Mouse (Mus musculus): ENCODE measurements around the gene Gsap. TPM values are rescaled to one million over a fixed set of nuclear protein-coding genes. Genes with fewer than 3 reads are reported as not detected.
"Not testable (repeated sequence)": the region's sequence is repeated elsewhere in the genome, so short reads cannot be mapped to it uniquely, and the experiment has no call there.

The Gsap gene
- total RNA-seq, 2 experiments from 2014 or later, result 0.94 to 1.1 TPM

- DNase-seq, result no peak
- TF ChIP-seq CTCF (IDR thresholded peaks at IDR 0.05), result no peak
- Histone ChIP-seq H3K27ac (peak overlapping the region; percentile 74), H3K4me3 (no peak overlapping the region)
- intact Hi-C loops (cut with DNase I), result no loop called here
Measured at GRCm38 (mm10) chr5:21271386-21272354, 85.6 kb downstream of the Gsap start.

GRCm38 (mm10) chr5:21277685-21278084, 91.6 kb downstream of the Gsap start:
- intact Hi-C loops (cut with DNase I); DNase-seq; H3K27ac ChIP-seq; H3K4me3 ChIP-seq: not testable (repeated sequence)
- TF ChIP-seq CTCF (IDR thresholded peaks at IDR 0.05), result peak; percentile 59

- intact Hi-C loops (cut with DNase I), result loop anchor here (5.0 kb wide), 2 partner anchors 44 to 89 kb away; partner anchors contain the start of gene Fgl2
- no peak for TF ChIP-seq CTCF (IDR thresholded peaks at IDR 0.05)
- Histone ChIP-seq H3K4me3 (no peak overlapping the region), H3K27ac (peak overlapping the region; percentile 76)
- peak; percentile 52 for DNase-seq
Measured at GRCm38 (mm10) chr5:21283356-21284062, 97.5 kb downstream of the Gsap start.

GRCm38 (mm10) chr5:21288658-21289435, 102.8 kb downstream of the Gsap start:
- DNase-seq, result no peak
- Histone ChIP-seq H3K27ac (peak overlapping the region; percentile 35; the same call in 1 of the 2 replicates), H3K4me3 (no peak overlapping the region)
- TF ChIP-seq CTCF (IDR thresholded peaks at IDR 0.05), result no peak
- intact Hi-C loops (cut with DNase I), result no loop called here

- no peak for DNase-seq
- TF ChIP-seq CTCF (IDR thresholded peaks at IDR 0.05), result no peak
- intact Hi-C loops (cut with DNase I), result no loop called here
- no peak overlapping the region for H3K4me3 ChIP-seq
- H3K27ac ChIP-seq, result no peak overlapping the region
Measured at GRCm38 (mm10) chr5:21290594-21290993, 104.5 kb downstream of the Gsap start.

- no peak for DNase-seq
- intact Hi-C loops (cut with DNase I), result no loop called here
- TF ChIP-seq CTCF (IDR thresholded peaks at IDR 0.05), result no peak
Measured at GRCm38 (mm10) chr5:21295683-21296082, 109.6 kb downstream of the Gsap start.

GRCm38 (mm10) chr5:21299076-21299755, 113.2 kb downstream of the Gsap start:
- intact Hi-C loops (cut with DNase I), result no loop called here
- peak overlapping the region; percentile 43 for H3K4me3 ChIP-seq
- no peak for DNase-seq
- peak overlapping the region; percentile 46; the same call in 1 of the 2 replicates for H3K27ac ChIP-seq
- no peak for TF ChIP-seq CTCF (IDR thresholded peaks at IDR 0.05)

More at GRCm38 (mm10) chr5:21295683-21296082, 109.6 kb downstream of the Gsap start:
- Histone ChIP-seq H3K27ac (no peak overlapping the region), H3K4me3 (no peak overlapping the region)

GRCm38 (mm10) chr5:21300058-21300457, 114.0 kb downstream of the Gsap start:
- H3K27ac ChIP-seq, result no peak overlapping the region
- no peak for DNase-seq
- H3K4me3 ChIP-seq, result no peak overlapping the region
- TF ChIP-seq CTCF (IDR thresholded peaks at IDR 0.05), result no peak
- intact Hi-C loops (cut with DNase I), result no loop called here

- TF ChIP-seq CTCF (IDR thresholded peaks at IDR 0.05), result no peak
- intact Hi-C loops (cut with DNase I), result no loop called here
- H3K4me3 ChIP-seq, result no peak overlapping the region
- peak overlapping the region; percentile 20; the same call in 1 of the 2 replicates for H3K27ac ChIP-seq
- DNase-seq, result peak; percentile 34
Measured at GRCm38 (mm10) chr5:21301011-21301410, 115.0 kb downstream of the Gsap start.

- no peak overlapping the region for H3K27ac ChIP-seq
- H3K4me3 ChIP-seq, result no peak overlapping the region
- DNase-seq, result no peak
- TF ChIP-seq CTCF (IDR thresholded peaks at IDR 0.05), result no peak
- intact Hi-C loops (cut with DNase I), result no loop called here
Measured at GRCm38 (mm10) chr5:21307165-21307564, 121.1 kb downstream of the Gsap start.

GRCm38 (mm10) chr5:21314696-21315095, 128.6 kb downstream of the Gsap start:
- no peak for DNase-seq
- no peak overlapping the region for H3K27ac ChIP-seq
- TF ChIP-seq CTCF (IDR thresholded peaks at IDR 0.05), result no peak
- no peak overlapping the region for H3K4me3 ChIP-seq
- intact Hi-C loops (cut with DNase I), result no loop called here

GRCm38 (mm10) chr5:21320138-21320537, 134.1 kb downstream of the Gsap start:
- TF ChIP-seq CTCF (IDR thresholded peaks at IDR 0.05), result no peak
- intact Hi-C loops (cut with DNase I), result no loop called here
- no peak for DNase-seq

More at GRCm38 (mm10) chr5:21320138-21320537, 134.1 kb downstream of the Gsap start:
- no peak overlapping the region for H3K4me3 ChIP-seq
- H3K27ac ChIP-seq, result no peak overlapping the region

All from gastrocnemius, adult 2 months (tissue).